Mouse (Mus musculus) mouse embryonic stem cell (cell line): ENCODE data around the gene Vkorc1.
"Not testable (repeated sequence)": the region's sequence is repeated elsewhere in the genome, so short reads cannot be mapped to it uniquely, and the experiment has no call there.

ENCODE experiments used
- in situ Hi-C, 2 experiments: fragments of 300-500 bp; cut with MboI; formaldehyde crosslinking; loops; 1 replicate in 1 of 2; 3 replicates in 1 of 2; pipeline ENCODE4 v1.14.3; 2019 to 2020; ENCODE audit warnings: low sequenced_read_pairs in 2 of 2, low pct_unique_long_range_greater_than_20kb in 1 of 2, mixed read lengths in 1 of 2; ENCODE audit not compliant: unreplicated experiment in 1 of 2

Vkorc1 gene

GRCm38 (mm10) chr7:127921516-127921915 lies 26.1 kb upstream of the Vkorc1 start:
- in situ Hi-C loops, result no loop called here

GRCm38 (mm10) chr7:127919290-127919689 lies 23.9 kb upstream of the Vkorc1 start:
- in situ Hi-C loops, result no loop called here

DNA sequence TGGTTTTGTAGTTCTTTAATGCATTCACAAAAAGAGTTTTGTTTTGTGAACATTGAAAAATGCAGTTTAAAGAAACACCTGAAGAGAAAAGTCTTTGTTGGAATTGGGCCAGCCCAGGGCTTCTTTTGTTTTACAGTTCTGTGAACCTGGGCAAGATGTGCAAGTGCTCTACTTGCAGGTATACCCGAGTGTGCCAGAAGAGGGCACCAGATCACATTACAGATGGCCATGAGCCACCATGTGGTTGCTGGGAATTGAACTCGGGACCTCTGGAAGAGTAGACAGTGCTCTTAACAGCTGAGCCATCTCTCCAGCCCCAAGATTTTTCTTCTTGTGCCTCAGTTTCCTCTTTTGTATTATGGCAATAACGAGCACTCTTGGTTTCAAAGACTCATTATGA lies 22.8 kb upstream of the Vkorc1 start:
- in situ Hi-C loops, result no loop called here

- in situ Hi-C loops, result no loop called here
These were observed 19.9 kb upstream of the Vkorc1 start for GRCm38 (mm10) chr7:127915293-127915692.

- in situ Hi-C loops, result no loop called here
These were observed 17.5 kb upstream of the Vkorc1 start for GRCm38 (mm10) chr7:127912938-127913337.

DNA sequence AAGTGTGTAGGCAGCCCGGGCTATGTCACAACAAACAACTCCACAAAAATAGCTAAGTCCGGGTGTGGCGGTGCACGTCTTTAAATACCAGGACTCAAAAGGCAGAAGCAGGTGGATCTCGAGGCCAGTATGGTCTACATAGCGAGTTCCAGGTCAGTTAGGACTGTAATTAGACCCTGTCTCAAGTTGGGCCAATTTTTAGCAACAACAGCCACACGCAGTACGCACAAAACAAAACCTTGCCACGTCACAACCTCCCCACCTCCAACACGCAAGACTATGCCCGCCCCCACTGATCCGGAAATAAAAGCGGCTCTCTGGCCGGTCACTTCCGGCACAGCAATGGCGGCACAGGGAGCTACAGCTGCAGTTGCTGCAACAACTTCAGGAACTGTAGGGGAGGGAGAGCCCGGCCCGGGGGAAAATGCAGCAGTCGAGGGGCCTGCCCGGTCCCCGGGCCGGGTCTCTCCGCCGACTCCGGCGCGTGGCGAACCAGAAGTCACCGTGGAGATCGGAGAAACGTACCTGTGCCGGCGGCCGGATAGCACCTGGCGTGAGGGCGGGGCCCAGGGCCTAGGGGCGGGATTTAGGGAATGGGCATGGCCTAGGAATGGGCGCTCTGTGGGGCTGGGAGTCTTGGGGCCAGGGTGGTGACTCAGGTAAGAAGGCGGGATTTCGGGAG lies 16.9 kb upstream of the Vkorc1 start, which contains the start of gene Kat8:
Kat8 (plus strand) TSS at position 327 of the 682 bp plus-strand sequence.
- in situ Hi-C loops, result no loop called here

GRCm38 (mm10) chr7:127908656-127909055 lies 13.2 kb upstream of the Vkorc1 start:
- in situ Hi-C loops, result no loop called here

GRCm38 (mm10) chr7:127907939-127908338 lies 12.5 kb upstream of the Vkorc1 start:
- in situ Hi-C loops, result no loop called here

GRCm38 (mm10) chr7:127903971-127904796 lies 8.8 kb upstream of the Vkorc1 start, which contains the start of gene Bckdk:
Bckdk (plus strand) TSS chr7:127904082.
- in situ Hi-C loops, result no loop called here

GRCm38 (mm10) chr7:127901772-127902171 lies 6.4 kb upstream of the Vkorc1 start:
- in situ Hi-C loops, result no loop called here

DNA sequence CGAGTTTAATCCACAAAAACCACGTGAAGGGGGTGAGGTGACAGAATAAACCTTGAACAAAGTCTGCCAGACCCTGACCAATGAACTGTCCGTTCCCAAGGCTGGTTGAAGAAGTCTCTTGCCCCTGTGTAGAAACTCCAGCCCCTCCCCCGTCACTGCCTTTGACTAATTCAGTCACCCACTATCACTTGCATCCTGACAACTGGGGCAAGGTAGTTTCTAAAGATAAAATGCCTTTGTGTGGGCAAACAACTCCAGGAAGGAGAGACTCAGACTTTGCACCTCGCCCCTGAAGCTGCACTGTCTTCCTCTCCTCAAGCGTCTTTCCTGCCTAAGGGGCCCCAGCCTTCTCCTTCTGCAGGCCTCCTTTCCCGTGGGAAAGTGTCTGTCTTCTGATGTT lies 4.6 kb upstream of the Vkorc1 start:
- in situ Hi-C loops, result no loop called here

GRCm38 (mm10) chr7:127898179-127898956 lies 3.0 kb upstream of the Vkorc1 start:
- in situ Hi-C loops, result no loop called here

DNA sequence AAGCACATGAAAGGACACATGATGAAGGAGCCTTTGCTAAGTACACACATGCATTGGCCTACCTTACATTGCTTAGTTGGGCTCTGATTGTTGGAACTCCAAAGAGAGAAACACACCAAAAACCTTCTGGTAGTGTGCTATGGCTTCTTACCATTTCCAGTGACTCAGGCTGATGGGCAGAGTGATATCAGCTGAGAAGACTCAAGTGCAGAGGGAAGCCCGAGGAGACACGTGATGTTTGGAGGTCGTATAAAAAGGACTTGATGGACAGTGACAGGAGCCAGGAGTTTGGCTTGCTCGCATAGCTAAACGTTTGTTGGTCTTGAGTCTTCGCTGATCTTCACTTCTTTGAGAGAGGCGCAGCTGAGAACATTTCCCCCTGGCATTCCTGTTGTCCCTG lies 2.1 kb upstream of the Vkorc1 start:
- in situ Hi-C loops, result no loop called here

- in situ Hi-C loops, result no loop called here
These were observed 967 bp upstream of the Vkorc1 start for GRCm38 (mm10) chr7:127896384-127896783.

- in situ Hi-C loops, result not testable (repeated sequence)
These were observed 474 bp upstream of the Vkorc1 start for GRCm38 (mm10) chr7:127895891-127896290.

GRCm38 (mm10) chr7:127894480-127894879 lies 937 bp downstream of the Vkorc1 start:
- in situ Hi-C loops, result no loop called here

GRCm38 (mm10) chr7:127890798-127891197 lies 4.6 kb downstream of the Vkorc1 start, which contains the start of gene Prss53:
Prss53 (minus strand) TSS chr7:127890970.
- in situ Hi-C loops, result no loop called here

- in situ Hi-C loops, result no loop called here
These were observed 6.6 kb downstream of the Vkorc1 start for GRCm38 (mm10) chr7:127888821-127889220.

DNA sequence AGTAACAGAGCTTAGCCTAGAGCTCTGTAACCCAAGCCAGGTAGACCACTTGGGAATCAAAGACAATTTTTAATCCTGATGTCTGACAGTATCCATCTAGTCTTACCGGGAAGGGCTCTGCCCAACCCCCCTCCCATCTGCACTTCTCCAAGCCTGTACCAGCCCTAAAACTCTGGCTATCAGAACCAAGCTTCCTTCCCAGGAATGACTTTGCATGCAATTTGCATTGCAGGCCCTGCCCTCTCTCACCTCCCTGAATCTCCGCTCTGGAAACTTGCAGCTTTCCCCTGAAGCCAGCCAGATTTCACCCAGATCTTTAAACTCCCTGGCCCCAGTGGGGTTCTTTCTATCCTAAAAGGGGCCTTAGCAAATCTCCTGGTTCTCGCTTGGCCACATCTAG lies 7.6 kb downstream of the Vkorc1 start:
- in situ Hi-C loops, result no loop called here
